Mouse (Mus musculus) forebrain, embryonic 13.5 days (tissue): ENCODE measurements at regions not wholly inside any gene's neighbourhood (a gene's known extent, or its start where the extent isn't known, plus 50 kb on each side); places are given as distances from the start of the nearest gene placed in this dataset.

ENCODE experiments used
- ATAC-seq: fragments of 200-750 bp; cut with Nextera tagmentation; 2 replicates; pipeline ENCODE4 v1.8.0; 2017
- H3K27ac ChIP-seq: fragments of 300-500 bp; sonication (generic); 2 replicates; pipeline ENCODE4 v1.5.1; 2015; ENCODE audit warnings: inconsistent platforms, mild to moderate bottlenecking, moderate library complexity
- H3K27me3 ChIP-seq: fragments of 300-500 bp; sonication (generic); 2 replicates; pipeline ENCODE4 v1.6.1; 2015; ENCODE audit warnings: mild to moderate bottlenecking, inconsistent platforms
- H3K36me3 ChIP-seq: fragments of 300-500 bp; sonication (generic); 2 replicates; pipeline ENCODE4 v1.6.1; 2015; ENCODE audit warnings: mild to moderate bottlenecking, inconsistent platforms; ENCODE audit not compliant: poor library complexity, severe bottlenecking
- H3K4me1 ChIP-seq: fragments of 300-500 bp; sonication (generic); 2 replicates; pipeline ENCODE4 v1.6.1; 2015; ENCODE audit warnings: inconsistent platforms
- H3K4me2 ChIP-seq: fragments of 300-500 bp; sonication (generic); 2 replicates; pipeline ENCODE4 v1.6.1; 2015; ENCODE audit warnings: inconsistent platforms, mild to moderate bottlenecking, moderate library complexity
- H3K4me3 ChIP-seq: fragments of 300-500 bp; sonication (generic); 2 replicates; pipeline ENCODE4 v1.5.1; 2015; ENCODE audit warnings: mild to moderate bottlenecking, inconsistent platforms
- H3K9ac ChIP-seq: fragments of 300-500 bp; sonication (generic); 2 replicates; pipeline ENCODE4 v1.6.1; 2015; ENCODE audit warnings: mild to moderate bottlenecking, inconsistent platforms
- H3K9me3 ChIP-seq: fragments of 300-500 bp; sonication (generic); replicated peaks from 2 replicates; pipeline ENCODE4 v1.6.1; 2016; ENCODE audit warnings: inconsistent platforms
- WGBS: fragments of 180-500 bp; shearing (Covaris S2); methylation state at CpG from one replicate; pipeline ENCODE4 v1.1.7; 2015; 5-methylcytosine and 5-hydroxymethylcytosine counted together

DNA sequence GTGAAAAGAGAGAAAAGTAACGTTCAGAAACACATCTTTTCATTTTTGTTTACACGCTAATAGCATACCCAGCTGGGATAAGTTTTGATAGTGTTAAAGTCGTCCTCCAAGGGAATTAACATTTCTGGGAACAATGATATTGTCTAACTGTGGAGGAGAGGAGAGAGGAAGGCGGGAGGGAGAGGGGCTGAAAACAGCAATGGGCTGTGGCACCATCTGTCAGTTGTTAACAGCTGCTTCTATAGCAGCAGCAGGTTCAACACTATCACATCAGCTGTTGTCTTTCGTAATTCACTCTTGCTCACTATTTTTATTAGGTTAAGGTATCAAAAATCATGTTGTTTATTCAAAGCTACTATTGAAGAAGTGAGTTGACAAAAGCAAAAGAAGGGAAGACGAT, 1747.4 kb upstream of the G6pd2 start:
- no peaks in the 10 kb centered on the region for H3K36me3 ChIP-seq
- WGBS = 48% methylated on average over 6 of the region's 6 CpGs
- no peak overlapping the region for H3K27ac ChIP-seq
- no peak overlapping the region for H3K9ac ChIP-seq
- H3K27me3 ChIP-seq = no peaks in the 10 kb centered on the region
- no peak overlapping the region for H3K4me3 ChIP-seq
- H3K9me3 ChIP-seq = no peaks in the 10 kb centered on the region
- no peak overlapping the region for H3K4me2 ChIP-seq
- no peak for ATAC-seq
- H3K4me1 ChIP-seq = no peaks in the 10 kb centered on the region
